Mouse (Mus musculus) T-helper 17 cell (primary cell): ENCODE measurements around the gene Gm21762.
"Not testable (repeated sequence)": the region's sequence is repeated elsewhere in the genome, so short reads cannot be mapped to it uniquely, and the experiment has no call there.

Experiments
- in situ Hi-C, 2 experiments: fragments of 300-600 bp; cut with MboI, MseI; formaldehyde crosslinking; loops; 1 replicate in 1 of 2; 2 replicates in 1 of 2; pipeline ENCODE4 v1.15.1; 2025; ENCODE audit warnings: high pct_unique_total_duplicates in 2 of 2

The Gm21762 gene

DNA sequence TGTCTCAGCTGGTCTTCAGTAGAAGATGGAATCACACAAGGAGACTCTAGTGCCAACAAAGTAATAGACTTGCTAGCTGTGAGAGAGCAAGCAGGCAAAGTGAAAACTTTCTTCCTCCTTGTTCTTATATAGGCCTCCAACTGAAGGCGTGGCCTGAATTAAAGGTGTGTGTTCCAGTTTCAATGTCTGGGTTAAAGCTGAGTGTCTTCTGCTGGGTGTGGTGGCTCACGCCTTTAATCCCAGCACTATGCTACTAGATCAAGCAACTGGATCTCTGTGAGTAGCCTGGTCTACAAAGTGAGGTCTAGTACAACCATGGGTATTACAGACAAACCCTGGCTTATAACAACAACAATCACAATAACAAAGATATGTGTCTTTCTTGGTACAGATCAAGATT lies at the start of gene Gm21762:
Gene Gm21762 (minus strand): TSS at position 101 of the 400 bp plus-strand sequence.
- in situ Hi-C loops = loop anchor here in 1 of 2 experiments (10.0 kb wide), 1 partner anchor 601 kb away; no protein-coding TSS in a partner anchor

- in situ Hi-C loops = not testable (repeated sequence)
Observed at GRCm38 (mm10) chr13:120262870-120263269, 47.1 kb upstream of the Gm21762 start, which contains the start of gene AF067061. TSS of gene AF067061 (plus strand) at chr13:120263114.

DNA sequence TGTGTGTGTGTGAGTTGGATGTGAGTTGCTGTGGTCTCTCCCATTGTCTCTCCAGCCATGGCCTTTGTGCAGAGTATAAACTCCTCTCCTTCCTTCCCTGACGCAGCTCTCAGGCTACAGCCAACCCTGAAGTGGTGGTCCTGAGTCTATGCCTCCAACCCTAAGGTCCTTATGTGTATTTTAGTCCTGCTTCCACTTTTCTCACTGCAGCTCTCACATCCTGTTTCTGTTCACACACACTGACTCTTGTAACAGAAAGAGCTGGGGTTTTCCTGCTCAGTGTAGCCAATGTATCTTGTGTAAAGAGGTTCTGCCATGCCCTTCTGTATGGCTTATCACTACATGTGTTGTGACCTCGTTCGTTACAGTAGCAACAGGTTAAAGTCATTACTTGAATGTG lies 44.0 kb upstream of the Gm21762 start:
- in situ Hi-C loops = not testable (repeated sequence)

GRCm38 (mm10) chr13:120258817-120259658 lies 43.3 kb upstream of the Gm21762 start:
- in situ Hi-C loops = not testable (repeated sequence)

GRCm38 (mm10) chr13:120251208-120251924 lies 35.6 kb upstream of the Gm21762 start:
- in situ Hi-C loops = not testable (repeated sequence)

- in situ Hi-C loops = not testable (repeated sequence)
Observed at GRCm38 (mm10) chr13:120238811-120239210, 23.1 kb upstream of the Gm21762 start, which contains the start of gene Gm21731. TSS of gene Gm21731 (plus strand) at chr13:120239111.

DNA sequence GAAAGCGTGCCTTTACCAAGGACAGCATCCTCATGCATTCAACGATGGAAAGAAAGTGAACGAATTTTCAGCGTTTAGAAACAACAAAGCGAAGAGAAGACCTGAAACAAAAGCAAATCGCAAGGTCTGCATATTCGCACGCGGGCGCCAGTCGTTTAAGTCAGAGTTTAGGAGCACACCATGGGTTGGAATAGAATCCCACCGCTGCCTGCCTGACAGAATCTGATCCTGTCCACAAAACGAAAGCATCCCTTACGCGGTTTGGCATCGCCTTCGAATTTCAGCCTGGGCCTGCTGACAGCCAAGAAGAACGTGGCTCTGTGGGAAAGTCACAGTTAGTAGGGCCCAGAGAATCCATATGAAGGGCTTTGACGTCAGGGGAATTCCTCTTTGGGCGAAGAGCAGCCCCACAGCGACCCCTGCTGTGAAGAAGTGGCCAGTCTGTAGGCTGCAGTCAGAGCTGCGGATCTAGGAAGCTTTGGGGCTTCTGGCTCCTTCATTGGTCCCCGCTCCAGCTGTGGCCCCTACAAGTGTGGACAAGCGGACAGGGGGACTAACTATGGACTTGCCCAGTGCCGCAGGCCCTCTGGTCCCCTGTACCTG lies 16.8 kb upstream of the Gm21762 start:
- in situ Hi-C loops = not testable (repeated sequence)

- in situ Hi-C loops = not testable (repeated sequence)
Observed at GRCm38 (mm10) chr13:120231798-120232197, 16.1 kb upstream of the Gm21762 start.

DNA sequence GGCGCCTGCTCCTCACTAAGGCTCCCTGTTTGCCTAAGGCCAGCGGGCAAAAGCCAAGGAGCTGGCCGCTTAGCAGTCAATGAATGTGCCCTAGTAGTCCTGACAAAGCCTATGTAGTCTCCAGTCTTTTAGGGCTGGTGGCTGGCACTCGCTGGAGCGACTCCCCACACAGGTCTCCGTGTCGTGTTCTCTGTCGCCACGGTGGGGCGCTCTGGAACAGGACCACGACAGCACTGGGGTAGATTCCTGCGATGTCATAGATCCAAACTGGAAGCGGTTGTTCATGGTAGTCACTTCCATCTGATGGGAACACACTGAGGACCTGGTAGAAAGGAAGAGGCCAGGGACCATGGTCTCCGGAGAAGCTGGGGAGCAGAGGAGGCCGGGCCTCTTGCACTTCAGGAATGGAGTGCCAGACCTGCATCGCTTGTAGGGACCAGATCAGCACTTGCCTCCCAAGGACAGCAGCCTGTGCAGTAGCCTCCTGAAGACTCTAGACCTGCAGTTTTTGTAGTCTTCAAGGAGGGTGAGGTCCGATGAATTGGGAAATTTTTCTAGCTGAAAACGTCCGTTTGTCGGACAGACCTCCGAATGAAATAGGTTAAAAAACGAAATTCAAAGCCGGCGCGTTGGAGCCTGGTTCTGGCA lies 7.4 kb upstream of the Gm21762 start:
- in situ Hi-C loops = loop anchor here in 1 of 2 experiments (5.0 kb wide), 1 partner anchor 386 kb away; the partner anchor contains the start of gene D13Ertd608e

DNA sequence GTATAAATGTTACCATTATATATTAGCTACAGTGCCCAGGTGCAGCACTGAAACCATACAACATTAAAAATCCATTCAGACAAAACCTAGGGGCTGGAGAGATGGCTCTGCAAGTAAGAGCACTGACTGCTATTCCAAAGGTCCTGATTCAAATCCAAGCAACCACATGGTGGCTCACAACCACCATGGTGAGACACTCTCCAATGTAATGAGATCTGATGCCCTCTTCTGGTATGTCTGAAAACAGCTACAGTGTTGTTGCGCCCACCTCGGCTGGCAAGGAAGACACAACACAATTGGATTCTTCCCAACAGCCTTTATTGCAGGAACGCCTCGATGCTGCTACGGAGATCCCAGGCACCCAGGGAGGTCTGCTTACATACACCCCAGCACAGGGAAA lies 5.2 kb upstream of the Gm21762 start:
- in situ Hi-C loops = loop anchor here in 1 of 2 experiments (5.0 kb wide), 1 partner anchor 384 kb away; the partner anchor contains the start of gene D13Ertd608e

- in situ Hi-C loops = loop anchor here (5.0 to 10.0 kb wide), 2 partner anchors 322 to 334 kb away; no protein-coding TSS in a partner anchor
Observed at GRCm38 (mm10) chr13:120196189-120196821, 19.4 kb downstream of the Gm21762 start.

GRCm38 (mm10) chr13:120172133-120172532 lies 43.6 kb downstream of the Gm21762 start, which contains the start of gene Gm21818:
TSS of gene Gm21818 (plus strand) at chr13:120172433.
- in situ Hi-C loops = loop anchor here (5.0 kb wide), 1 partner anchor 275 kb away; no protein-coding TSS in a partner anchor

DNA sequence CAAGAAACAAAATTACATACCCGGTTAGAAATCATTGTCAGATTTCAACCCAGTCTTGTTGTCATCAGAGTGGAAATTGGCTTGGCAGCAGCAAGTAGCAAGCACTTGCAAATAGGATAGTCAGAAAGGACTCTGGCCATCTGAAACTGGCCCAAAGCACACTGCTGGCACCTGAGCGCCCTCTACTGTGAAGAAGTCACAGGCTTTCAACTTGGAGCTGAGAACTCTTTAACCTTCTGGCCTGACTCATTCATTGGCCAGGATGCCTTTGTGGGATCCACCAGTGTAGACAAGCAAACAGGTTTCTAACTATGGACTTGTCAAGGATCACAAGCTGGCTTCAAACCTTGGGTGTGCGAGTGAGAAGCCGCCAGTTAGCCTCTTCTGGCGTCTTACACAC lies 47.4 kb downstream of the Gm21762 start:
- in situ Hi-C loops = not testable (repeated sequence)
